Mouse (Mus musculus) CD8-positive naive resting alpha-beta T cell, adult 2 months (primary cell): Measurements from ENCODE around the gene Vps54.

Experiments
- DNase-seq, 2 experiments: peaks; one replicate each; pipeline ENCODE4 v3.0.0; 2022; ENCODE audit warnings: low read depth in 2 of 2, low spot score in 2 of 2

The Vps54 gene

DNA sequence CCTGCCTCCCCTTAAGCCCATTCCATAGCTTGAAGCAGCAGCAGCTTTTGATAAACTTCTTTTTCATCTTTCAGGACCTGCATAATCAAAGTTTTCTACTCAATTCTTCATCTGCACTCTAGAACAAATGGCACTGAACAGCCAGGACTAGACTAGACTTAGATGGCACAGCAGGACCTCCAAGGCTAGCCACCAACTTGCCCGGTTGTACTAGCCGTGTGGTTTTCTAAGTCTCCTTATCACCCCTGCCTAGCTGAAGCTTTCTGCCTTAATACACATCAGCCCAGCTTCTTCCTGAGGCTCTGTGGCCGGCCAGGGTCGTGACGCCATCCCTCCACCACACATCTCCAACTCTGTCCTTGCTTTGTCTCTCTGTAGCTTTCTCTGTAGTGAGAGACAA is 89.1 kb downstream of the Vps54 start:
- DNase-seq = no peak

DNA sequence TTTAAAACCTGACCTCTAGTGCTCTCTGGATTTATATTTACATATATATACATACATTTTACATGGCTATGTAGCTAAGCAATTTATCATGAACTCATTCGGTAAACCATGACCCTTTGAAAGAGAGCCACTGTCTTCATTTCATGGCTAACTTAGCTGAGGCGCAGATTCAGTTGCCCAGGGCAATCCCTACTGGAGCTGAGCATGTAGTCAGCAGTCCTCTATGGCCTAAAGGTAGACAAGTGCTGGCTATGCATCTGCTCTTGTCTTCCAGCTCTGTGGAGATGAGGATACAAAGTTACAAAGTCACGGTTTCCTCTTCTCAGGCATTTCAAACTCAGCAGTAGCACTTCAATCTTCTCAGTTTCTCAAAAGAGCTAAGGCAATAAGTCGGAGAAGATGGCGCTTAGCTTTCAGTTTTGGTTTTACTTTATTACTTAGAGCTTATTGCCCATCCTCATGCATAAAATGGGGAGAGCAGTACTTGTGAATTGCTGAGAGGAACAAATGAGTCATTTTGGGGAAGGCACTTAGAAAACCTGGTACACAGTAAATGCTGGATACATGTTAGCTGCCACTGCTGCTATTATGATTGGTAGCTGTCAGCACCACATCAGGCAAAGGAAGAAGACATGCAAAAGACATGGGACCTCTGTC is 93.7 kb downstream of the Vps54 start:
- no peak for DNase-seq

DNA sequence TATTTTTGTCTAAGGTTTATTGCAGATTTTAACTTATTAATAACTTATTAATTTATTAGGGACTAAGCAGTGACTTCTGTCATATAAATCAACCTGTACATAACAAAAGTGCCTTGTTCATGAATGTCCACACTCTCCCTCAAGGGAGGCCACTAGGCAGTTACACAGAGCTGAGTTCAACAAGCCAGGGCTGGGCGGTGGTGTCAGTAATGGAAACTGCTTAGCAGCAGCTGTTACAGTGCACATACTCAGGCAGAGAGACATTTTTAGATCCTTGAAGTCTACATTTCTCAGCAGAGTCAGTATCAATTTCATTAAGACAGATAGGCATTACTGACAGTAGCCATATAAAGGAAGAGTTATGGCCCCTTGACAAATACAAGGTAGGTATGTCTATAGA is 98.8 kb downstream of the Vps54 start:
- DNase-seq = no peak

DNA sequence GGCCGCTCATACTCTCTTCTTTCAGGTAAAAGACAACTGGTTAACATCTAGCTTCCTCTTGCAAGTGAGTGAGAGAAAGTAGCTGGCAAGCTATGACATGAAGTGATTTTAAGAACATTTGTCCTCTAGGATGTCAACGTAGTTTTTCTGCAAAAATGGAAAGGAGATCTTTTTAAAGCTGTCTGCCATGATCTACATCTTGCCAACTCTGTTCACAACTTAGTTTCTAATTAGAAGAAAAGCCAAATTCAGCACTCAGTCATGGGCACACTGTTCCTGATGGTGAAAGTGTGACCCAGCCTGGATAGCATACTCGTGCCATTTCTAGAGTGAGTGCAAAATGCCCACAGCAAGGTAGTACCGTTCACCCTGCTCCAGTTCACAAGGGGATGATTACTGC is 100.0 kb downstream of the Vps54 start:
- no peak for DNase-seq

DNA sequence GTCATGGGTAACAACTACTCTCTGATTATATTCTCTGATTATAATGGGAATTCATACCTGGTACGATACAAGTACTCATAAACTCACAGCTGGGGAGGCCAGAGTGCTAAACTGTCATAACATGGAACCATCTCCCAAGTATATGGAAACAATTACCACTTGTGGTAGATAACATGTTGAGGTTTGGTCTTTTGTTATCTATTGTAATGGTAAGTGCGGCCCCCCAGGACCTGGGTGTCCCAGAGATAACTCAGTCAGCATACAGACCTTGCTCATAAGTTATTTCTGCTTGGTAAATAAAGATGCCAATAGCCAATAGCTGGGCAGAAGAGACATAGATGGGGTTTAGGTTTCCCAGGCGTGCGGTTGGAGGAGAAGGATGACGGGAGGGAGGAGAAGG is 104.4 kb downstream of the Vps54 start:
- no peak for DNase-seq

DNA sequence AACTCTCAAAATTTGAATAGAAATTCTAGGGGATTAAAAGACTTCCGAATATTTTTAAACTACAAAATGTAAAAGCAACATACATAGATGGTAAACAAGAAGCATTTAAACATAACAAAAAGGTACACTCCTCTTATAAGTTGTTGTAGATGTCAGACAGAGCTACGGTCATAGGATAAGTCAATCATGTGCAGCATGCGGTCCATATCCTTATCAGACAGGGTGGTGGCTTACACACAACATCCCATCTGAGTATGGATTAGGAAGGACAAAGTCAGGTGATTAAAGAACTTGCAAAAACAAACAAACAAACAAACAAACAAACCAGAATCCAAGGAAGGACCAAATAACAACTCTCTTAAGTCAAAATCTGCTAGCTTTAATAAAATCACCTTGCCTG is 106.9 kb downstream of the Vps54 start:
- DNase-seq = no peak

DNA sequence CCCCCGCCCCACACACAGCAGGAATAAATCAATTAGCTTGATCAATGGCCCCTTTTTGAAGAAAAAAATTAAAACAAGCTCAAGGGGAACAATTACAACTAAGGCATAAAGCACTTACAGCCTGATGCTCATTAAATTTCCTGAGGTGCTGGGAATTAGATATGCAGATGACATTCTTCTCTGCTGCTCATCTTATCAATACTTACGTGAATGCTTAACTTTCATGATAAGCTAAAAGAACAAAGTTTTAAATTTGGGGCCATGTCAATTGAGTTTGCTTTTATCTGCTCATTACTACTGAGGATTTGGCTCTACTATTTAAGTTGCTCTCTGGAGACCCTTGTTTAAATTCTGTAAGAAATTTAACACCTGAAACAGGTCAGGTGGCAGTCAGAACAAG is 109.8 kb downstream of the Vps54 start:
- no peak for DNase-seq

DNA sequence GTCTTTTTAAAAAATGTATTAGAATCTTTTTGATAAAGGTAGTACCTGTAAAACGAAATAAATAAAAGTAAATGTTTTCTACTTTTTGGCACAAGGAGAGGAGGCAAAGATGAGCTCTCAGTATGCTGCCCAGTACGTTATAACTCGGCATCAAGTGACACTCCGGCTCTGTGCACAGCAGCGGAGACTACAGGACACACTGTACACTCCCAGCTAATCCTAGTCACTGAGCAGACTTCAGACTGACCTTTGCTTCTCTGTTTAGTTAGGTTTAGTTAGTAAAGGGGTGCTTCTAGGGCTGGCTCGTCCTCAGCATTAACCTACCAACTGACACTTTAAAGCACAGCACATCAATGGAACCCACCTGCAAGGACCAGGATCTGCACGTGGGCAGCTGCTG is 112.2 kb downstream of the Vps54 start:
- no peak for DNase-seq

DNA sequence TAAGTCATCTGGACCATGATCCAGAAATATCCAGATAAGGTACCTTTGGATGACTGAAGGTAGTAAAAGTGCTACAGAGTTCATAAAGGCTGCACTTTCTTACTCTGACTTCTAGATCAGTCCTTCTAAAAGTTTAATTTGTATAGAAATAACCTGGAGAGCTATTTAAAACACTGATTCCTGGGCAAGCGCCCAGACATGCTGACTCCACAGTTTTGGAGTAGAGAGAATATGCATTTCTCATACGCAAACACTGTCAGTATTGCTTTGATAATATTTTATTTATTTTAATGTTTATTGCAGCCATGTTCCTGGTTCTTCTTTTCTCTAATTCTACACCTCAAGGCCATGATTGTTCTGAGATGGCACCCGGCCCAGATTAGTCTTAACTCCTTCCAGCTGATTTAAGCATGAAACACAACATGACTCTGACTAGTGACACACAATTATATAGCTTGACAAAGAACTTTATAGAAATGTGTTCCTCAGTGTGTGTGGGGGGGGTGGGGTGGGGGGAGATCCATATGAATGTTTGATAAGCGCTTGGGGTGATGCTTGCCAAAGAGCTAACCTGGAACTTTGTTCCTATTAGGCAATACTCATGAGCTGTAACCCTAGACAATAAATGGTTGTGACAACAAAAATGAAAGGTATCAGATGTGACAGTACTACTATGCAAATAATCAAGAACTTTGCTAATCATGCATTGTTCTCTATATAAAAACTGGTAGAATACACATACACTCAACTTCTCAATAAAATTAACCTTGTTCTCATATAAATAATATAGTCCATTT is 124.3 kb downstream of the Vps54 start:
- DNase-seq = no peak

DNA sequence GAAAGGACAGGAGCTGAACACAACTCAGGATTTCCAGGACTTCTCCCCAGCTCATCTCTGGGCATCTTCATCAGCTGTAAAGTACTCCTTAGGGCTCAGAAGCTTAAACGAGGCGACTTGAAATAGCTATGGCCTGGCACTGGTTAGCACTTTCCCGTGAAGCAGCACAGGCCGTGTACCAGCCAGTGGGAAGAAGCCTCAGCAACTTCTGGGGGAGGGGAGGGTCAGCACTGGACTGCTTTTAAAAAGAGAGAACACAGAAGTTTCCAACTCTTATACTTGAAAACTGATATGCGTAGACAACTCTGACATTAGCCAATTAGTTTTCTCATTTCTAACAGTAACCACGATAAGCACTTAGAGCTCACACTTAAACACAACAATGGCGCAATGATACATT is 129.4 kb downstream of the Vps54 start:
- DNase-seq = no peak

DNA sequence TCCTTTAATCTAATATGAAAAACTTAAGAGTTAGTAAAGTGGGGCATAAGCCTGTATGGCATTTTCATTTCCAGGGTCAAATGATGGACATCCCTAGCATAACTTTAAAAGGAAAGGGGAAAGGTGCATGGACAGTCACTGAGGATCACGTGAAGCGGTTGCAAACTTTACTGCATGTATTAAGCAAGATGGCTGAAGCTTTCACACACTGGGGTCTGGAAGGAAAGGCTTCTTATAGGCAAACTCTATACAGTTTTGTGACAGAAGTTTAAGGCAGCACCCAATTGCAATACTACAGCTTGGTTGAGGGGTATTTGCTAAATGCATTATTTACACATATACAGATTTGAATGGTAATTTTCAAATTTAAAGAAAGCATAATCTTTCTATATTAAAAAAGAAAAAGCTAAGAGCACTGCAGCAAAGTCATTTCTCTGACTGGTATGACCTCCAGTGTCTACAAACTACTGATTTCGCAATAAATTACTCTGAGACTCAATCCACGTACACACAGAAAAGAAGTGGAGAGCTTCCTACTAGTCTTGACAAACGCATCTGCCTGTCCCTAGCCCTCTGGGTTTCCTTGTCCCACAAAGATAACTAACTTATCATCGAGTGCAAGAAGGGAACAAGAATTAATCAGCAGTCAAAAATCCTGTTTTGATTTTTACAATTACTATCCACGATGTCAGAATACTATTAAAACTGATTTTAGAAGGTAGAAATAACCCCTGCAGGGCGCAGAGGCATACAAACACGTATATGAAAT is 130.4 kb downstream of the Vps54 start:
- no peak for DNase-seq

DNA sequence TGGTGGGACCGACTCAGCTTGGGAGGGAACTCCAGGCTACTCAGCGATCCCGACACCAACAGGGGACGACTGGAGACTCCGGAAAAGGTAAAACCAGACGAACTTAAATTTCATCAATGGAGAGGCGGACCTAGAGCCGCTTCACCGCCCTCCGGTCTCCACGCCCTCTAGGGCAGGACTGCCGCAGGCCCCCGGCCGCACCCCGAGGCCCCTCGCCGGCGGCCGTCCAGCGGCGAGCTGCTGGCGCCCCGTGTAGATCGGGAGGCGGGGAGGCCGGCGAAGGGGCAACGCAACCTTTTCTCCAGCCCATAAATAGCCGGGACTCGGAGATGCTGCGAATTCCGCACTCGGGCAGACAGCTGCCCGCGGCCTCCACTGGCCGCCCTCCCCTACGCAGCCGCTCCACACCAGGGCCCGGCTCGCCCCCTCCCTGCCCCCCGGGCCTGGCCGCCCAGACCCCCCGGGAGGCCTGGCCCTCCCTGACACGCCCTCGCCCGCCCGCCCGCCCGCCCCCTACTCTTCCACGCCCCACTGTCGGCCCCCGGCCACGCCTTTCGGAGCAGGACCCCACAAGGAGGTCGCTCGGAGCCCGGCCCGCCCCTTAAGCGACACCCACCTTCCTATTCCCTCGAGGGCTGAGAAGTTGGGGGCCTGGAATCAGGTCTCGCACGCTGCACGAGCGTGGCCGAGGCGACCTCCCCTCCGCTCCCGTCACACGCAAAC is 131.5 kb downstream of the Vps54 start:
- peak; percentile 18 to 30 for DNase-seq
